Mouse (Mus musculus): ENCODE data around the gene Col9a1. TPM values are rescaled to one million over a fixed set of nuclear protein-coding genes. Genes with fewer than 3 reads are reported as not detected.

Gene Col9a1
- polyA plus RNA-seq, 1 experiment from 2014 or later, result 18.5 TPM

GRCm38 (mm10) chr1:24294979-24295942 is 117.9 kb downstream of the Col9a1 start:
- Histone ChIP-seq H3K4me2 (no peak overlapping the region), H3K36me3 (ENCODE audit: control insufficient read depth, insufficient read depth, low read length) (no peaks in the 10 kb centered on the region), H3K27me3 (ENCODE audit: control insufficient read depth, insufficient read depth, low read length) (no peaks in the 10 kb centered on the region), H3K9ac (ENCODE audit: low read depth, low read length) (no peak overlapping the region), H3K4me1 (ENCODE audit: control insufficient read depth, insufficient read depth, low read length) (no peaks in the 10 kb centered on the region), H3K27ac (ENCODE audit: low read depth, low read length) (no peak overlapping the region), H3K9me3 (replicated peaks; ENCODE audit: control insufficient read depth, low read length) (no peaks in the 10 kb centered on the region), H3K4me3 (ENCODE audit: low read depth, low read length) (no peak overlapping the region)
- no peak for ATAC-seq (replicated peaks; ENCODE audit: insufficient number of reproducible peaks, low FRiP score, low TSS enrichment)
- WGBS (ENCODE audit: insufficient replicate concordance), result 68% methylated on average over 7 of the region's 7 CpGs

GRCm38 (mm10) chr1:24300700-24301099 is 123.3 kb downstream of the Col9a1 start:
- H3K9me3 ChIP-seq (replicated peaks; ENCODE audit: control insufficient read depth, low read length), result no peaks in the 10 kb centered on the region
- no peak overlapping the region for H3K9ac ChIP-seq (ENCODE audit: low read depth, low read length)
- H3K4me3 ChIP-seq (ENCODE audit: low read depth, low read length), result no peak overlapping the region
- H3K27me3 ChIP-seq (ENCODE audit: control insufficient read depth, insufficient read depth, low read length), result no peaks in the 10 kb centered on the region
- no peak overlapping the region for H3K27ac ChIP-seq (ENCODE audit: low read depth, low read length)
- H3K36me3 ChIP-seq (ENCODE audit: control insufficient read depth, insufficient read depth, low read length), result no peaks in the 10 kb centered on the region
- H3K4me2 ChIP-seq, result no peak overlapping the region
- no peak for ATAC-seq (replicated peaks; ENCODE audit: insufficient number of reproducible peaks, low FRiP score, low TSS enrichment)
- WGBS (ENCODE audit: insufficient replicate concordance), result 82% methylated on average over 3 of the region's 3 CpGs
- H3K4me1 ChIP-seq (ENCODE audit: control insufficient read depth, insufficient read depth, low read length), result no peaks in the 10 kb centered on the region

Other genes with a start within 250 kb of the Col9a1 start
- 73.7 and 83.5 TPM in 2 replicates for gene Sdhaf4, start 172.0 kb upstream of the Col9a1 start, polyA plus RNA-seq (2014; fragmentation: Nextera tagmentation; extraction: Ambion mirVana)
- gene Fam135a, start 77.3 kb upstream of the Col9a1 start, polyA plus RNA-seq (2014; fragmentation: Nextera tagmentation; extraction: Ambion mirVana), result 25.0 and 25.2 TPM in 2 replicates